Mouse (Mus musculus): Measurements from ENCODE around the gene Dnttip2. TPM values are rescaled to one million over a fixed set of nuclear protein-coding genes. Genes with fewer than 3 reads are reported as not detected.

Gene Dnttip2
- polyA plus RNA-seq, 1 experiment from 2014 or later: 70.2 TPM

DNA sequence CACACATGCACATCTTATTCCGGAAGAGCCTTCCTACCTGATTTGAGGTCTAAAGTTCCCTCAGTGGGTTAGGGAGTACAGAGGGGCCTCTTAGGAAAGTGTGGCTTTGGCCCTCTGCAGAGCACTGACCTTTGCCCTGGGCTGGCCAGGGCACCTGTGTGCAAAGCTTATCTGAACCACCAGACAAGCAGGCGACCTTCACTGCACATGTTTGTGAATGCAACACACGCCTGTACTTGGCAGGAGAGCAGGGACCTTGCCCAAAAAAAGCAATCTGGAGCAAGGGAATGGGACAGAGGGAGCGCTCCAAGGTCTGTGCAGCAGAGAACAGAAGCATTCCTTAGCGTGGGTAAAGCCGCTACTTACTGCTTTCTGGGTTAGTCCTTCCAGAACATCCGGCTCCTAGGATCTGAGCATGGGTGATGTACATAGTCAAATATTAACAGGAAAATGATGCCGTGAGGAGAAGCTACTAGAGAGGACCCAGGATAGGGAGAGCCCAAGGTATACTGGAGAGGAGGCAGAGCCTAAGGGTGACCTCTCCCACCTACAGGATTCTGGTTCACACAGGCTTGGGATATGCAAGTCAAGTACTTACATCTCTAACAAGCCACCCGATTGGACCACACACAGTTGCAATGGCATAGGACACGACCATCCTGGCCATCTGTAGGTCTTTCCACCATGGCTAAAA, 38.9 kb downstream of the Dnttip2 start:
- ATAC-seq: no peak
- Histone ChIP-seq H3K4me2 (no peak overlapping the region), H3K4me1 (peaks cover 8% of the 10 kb centered on the region), H3K9ac (no peak overlapping the region), H3K27me3 (no peaks in the 10 kb centered on the region), H3K9me3 (replicated peaks) (no peaks in the 10 kb centered on the region), H3K36me3 (ENCODE audit: poor library complexity, severe bottlenecking) (no peaks in the 10 kb centered on the region), H3K27ac (no peak overlapping the region), H3K4me3 (no peak overlapping the region)
- 81% methylated on average over 10 of the region's 10 CpGs for WGBS

GRCm38 (mm10) chr3:122313936-122314335, 39.7 kb downstream of the Dnttip2 start:
- peaks cover 8% of the 10 kb centered on the region for H3K4me1 ChIP-seq
- H3K27ac ChIP-seq: no peak overlapping the region
- no peak overlapping the region for H3K4me2 ChIP-seq
- H3K27me3 ChIP-seq: no peaks in the 10 kb centered on the region
- H3K4me3 ChIP-seq: no peak overlapping the region
- 44% methylated on average over 7 of the region's 7 CpGs for WGBS
- ATAC-seq: 0 out of 2 replicates have a peak, but pooled peaks have one; percentile 22
- no peak overlapping the region for H3K9ac ChIP-seq
- no peaks in the 10 kb centered on the region for H3K9me3 ChIP-seq (replicated peaks)
- H3K36me3 ChIP-seq (ENCODE audit: poor library complexity, severe bottlenecking): no peaks in the 10 kb centered on the region

DNA sequence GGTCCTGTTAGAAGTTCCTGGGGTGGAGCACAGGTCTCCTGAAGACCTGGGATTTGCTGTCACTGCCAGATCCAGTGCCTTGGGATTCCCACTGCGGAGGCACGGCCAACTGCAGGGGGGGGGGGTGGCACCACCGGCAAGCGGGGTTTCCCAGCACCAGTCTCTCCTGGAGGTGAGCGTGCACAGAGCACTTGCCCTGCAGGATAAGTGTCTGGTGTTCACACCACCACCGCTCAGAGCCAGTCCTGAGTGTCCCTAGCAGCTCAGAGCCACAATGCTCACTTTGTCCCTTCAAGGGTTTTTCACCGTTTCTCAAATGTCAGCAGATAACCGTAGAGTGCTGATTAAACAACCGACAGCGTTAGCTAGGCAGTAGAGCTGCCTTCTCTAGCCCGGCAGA, 42.4 kb downstream of the Dnttip2 start:
- no peak overlapping the region for H3K27ac ChIP-seq
- no peaks in the 10 kb centered on the region for H3K9me3 ChIP-seq (replicated peaks)
- ATAC-seq: peak; percentile 33; the same call in 1 of the 2 replicates
- H3K36me3 ChIP-seq (ENCODE audit: poor library complexity, severe bottlenecking): no peaks in the 10 kb centered on the region
- WGBS: 19% methylated on average over 11 of the region's 11 CpGs
- H3K9ac ChIP-seq: no peak overlapping the region
- no peak overlapping the region for H3K4me3 ChIP-seq
- no peaks in the 10 kb centered on the region for H3K27me3 ChIP-seq
- H3K4me2 ChIP-seq: peak overlapping the region; percentile 40
- H3K4me1 ChIP-seq: peaks cover 8% of the 10 kb centered on the region

- peaks cover 8% of the 10 kb centered on the region for H3K4me1 ChIP-seq
- no peaks in the 10 kb centered on the region for H3K9me3 ChIP-seq (replicated peaks)
- no peaks in the 10 kb centered on the region for H3K36me3 ChIP-seq (ENCODE audit: poor library complexity, severe bottlenecking)
- no peak overlapping the region for H3K27ac ChIP-seq
- no peak overlapping the region for H3K4me2 ChIP-seq
- H3K9ac ChIP-seq: no peak overlapping the region
- no peak overlapping the region for H3K4me3 ChIP-seq
- H3K27me3 ChIP-seq: no peaks in the 10 kb centered on the region
- 73% methylated on average over 6 of the region's 6 CpGs for WGBS
- ATAC-seq: no peak
Observed at GRCm38 (mm10) chr3:122317339-122317738, 43.2 kb downstream of the Dnttip2 start.

- H3K4me1 ChIP-seq: no peaks in the 10 kb centered on the region
- H3K27ac ChIP-seq: no peak overlapping the region
- no peak overlapping the region for H3K4me3 ChIP-seq
- H3K27me3 ChIP-seq: no peaks in the 10 kb centered on the region
- WGBS: 85% methylated on average over 9 of the region's 9 CpGs
- no peaks in the 10 kb centered on the region for H3K36me3 ChIP-seq (ENCODE audit: poor library complexity, severe bottlenecking)
- no peak for ATAC-seq
- no peaks in the 10 kb centered on the region for H3K9me3 ChIP-seq (replicated peaks)
- no peak overlapping the region for H3K9ac ChIP-seq
- H3K4me2 ChIP-seq: no peak overlapping the region
Observed at GRCm38 (mm10) chr3:122322226-122322625, 48.0 kb downstream of the Dnttip2 start.

- H3K4me1 ChIP-seq: no peaks in the 10 kb centered on the region
- H3K27ac ChIP-seq: no peak overlapping the region
- no peak overlapping the region for H3K4me2 ChIP-seq
- ATAC-seq: no peak
- H3K9ac ChIP-seq: no peak overlapping the region
- no peaks in the 10 kb centered on the region for H3K36me3 ChIP-seq (ENCODE audit: poor library complexity, severe bottlenecking)
- no peaks in the 10 kb centered on the region for H3K27me3 ChIP-seq
- H3K9me3 ChIP-seq (replicated peaks): no peaks in the 10 kb centered on the region
- whole genome bisulfite sequencing: 86% methylated on average over 6 of the region's 6 CpGs
- no peak overlapping the region for H3K4me3 ChIP-seq
Observed at GRCm38 (mm10) chr3:122323841-122324240, 49.7 kb downstream of the Dnttip2 start.

DNA sequence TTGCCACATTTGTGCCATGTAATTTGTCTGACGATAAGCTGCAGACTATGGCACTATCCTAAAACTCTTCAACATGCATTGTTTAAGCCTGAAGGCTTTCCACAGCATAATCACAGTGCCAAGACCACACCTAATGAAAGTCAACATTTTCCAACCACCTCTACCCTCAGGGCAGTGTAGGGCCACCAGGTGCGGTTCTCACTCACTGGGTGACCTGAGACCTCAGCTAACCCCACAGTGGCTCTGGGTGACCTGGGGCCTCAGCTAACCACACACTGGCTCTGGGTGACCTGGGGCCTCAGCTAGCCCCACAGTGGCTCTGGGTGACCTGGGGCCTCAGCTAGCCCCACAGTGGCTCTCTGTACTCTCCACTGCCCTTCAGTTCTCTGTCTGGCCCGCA, 50.3 kb downstream of the Dnttip2 start:
- 96% methylated on average over 3 of the region's 3 CpGs for WGBS
- no peaks in the 10 kb centered on the region for H3K4me1 ChIP-seq
- no peaks in the 10 kb centered on the region for H3K36me3 ChIP-seq (ENCODE audit: poor library complexity, severe bottlenecking)
- H3K27ac ChIP-seq: no peak overlapping the region
- no peak overlapping the region for H3K9ac ChIP-seq
- no peak overlapping the region for H3K4me2 ChIP-seq
- no peaks in the 10 kb centered on the region for H3K27me3 ChIP-seq
- H3K4me3 ChIP-seq: no peak overlapping the region
- no peaks in the 10 kb centered on the region for H3K9me3 ChIP-seq (replicated peaks)
- ATAC-seq: no peak

DNA sequence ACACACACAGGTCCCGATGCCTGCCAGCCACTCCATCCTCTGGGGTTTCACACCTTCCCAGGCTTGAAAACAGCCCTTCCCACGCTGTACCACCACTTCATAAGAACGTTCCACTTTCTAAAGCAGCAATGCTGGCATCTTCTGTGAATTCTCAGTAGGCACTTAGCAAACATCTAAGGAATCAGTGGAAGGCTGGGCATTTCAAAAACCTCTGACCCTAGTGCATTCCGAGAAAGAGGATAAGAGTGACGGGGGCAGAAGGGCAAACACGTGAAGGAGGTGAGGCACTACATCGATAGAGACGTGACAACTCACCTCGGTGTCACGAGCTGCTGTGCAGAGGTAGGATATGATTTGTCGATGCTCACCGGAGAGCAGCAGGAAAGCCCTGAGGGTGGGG, 56.3 kb downstream of the Dnttip2 start:
- Histone ChIP-seq H3K9ac (no peak overlapping the region), H3K4me3 (no peak overlapping the region), H3K27ac (no peak overlapping the region), H3K36me3 (ENCODE audit: poor library complexity, severe bottlenecking) (no peaks in the 10 kb centered on the region), H3K27me3 (no peaks in the 10 kb centered on the region), H3K4me2 (no peak overlapping the region), H3K9me3 (replicated peaks) (no peaks in the 10 kb centered on the region), H3K4me1 (peaks cover 8% of the 10 kb centered on the region; the same call in 1 of the 2 replicates)
- WGBS: 86% methylated on average over 12 of the region's 12 CpGs
- no peak for ATAC-seq

GRCm38 (mm10) chr3:122333493-122333892, 59.3 kb downstream of the Dnttip2 start:
- Histone ChIP-seq H3K9me3 (replicated peaks) (no peaks in the 10 kb centered on the region), H3K4me3 (no peak overlapping the region), H3K27ac (no peak overlapping the region), H3K9ac (no peak overlapping the region), H3K4me2 (no peak overlapping the region), H3K36me3 (ENCODE audit: poor library complexity, severe bottlenecking) (no peaks in the 10 kb centered on the region), H3K27me3 (no peaks in the 10 kb centered on the region), H3K4me1 (peaks cover 8% of the 10 kb centered on the region; the same call in 1 of the 2 replicates)
- ATAC-seq: no peak
- WGBS: 10% methylated on average over 4 of the region's 4 CpGs

DNA sequence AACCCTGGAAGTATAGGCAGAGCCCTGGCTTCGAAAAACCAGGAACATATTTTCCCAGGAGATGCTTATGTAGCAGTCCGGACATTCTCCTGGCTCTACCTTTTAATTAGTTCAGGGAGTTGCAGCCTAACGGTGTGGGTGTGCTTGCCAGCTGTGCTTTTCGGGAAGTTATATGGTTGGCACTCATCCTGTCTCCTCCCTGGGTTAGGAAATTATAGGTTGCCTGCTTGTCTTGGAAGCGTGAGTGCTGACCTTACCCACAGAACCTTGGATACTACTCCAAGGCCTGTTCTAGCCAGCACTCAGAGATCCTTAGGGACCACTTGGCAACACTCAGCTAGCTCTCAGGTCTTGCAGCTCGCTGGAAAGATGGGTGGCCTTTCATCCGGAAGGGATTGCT, 59.7 kb downstream of the Dnttip2 start:
- H3K4me2 ChIP-seq: no peak overlapping the region
- H3K27ac ChIP-seq: no peak overlapping the region
- no peak overlapping the region for H3K4me3 ChIP-seq
- no peaks in the 10 kb centered on the region for H3K27me3 ChIP-seq
- no peak for ATAC-seq
- peaks cover 8% of the 10 kb centered on the region; the same call in 1 of the 2 replicates for H3K4me1 ChIP-seq
- no peaks in the 10 kb centered on the region for H3K9me3 ChIP-seq (replicated peaks)
- H3K9ac ChIP-seq: no peak overlapping the region
- H3K36me3 ChIP-seq (ENCODE audit: poor library complexity, severe bottlenecking): no peaks in the 10 kb centered on the region
- WGBS: 50% methylated on average over 7 of the region's 7 CpGs

- 83% methylated on average over 7 of the region's 7 CpGs for WGBS
- peaks cover 8% of the 10 kb centered on the region; the same call in 1 of the 2 replicates for H3K4me1 ChIP-seq
- no peak for ATAC-seq
Observed at GRCm38 (mm10) chr3:122334375-122334774, 60.2 kb downstream of the Dnttip2 start.

More at GRCm38 (mm10) chr3:122334375-122334774, 60.2 kb downstream of the Dnttip2 start:
- no peaks in the 10 kb centered on the region for H3K36me3 ChIP-seq (ENCODE audit: poor library complexity, severe bottlenecking)
- H3K27me3 ChIP-seq: no peaks in the 10 kb centered on the region
- no peak overlapping the region for H3K4me2 ChIP-seq
- no peaks in the 10 kb centered on the region for H3K9me3 ChIP-seq (replicated peaks)
- H3K27ac ChIP-seq: no peak overlapping the region
- no peak overlapping the region for H3K9ac ChIP-seq
- H3K4me3 ChIP-seq: no peak overlapping the region
